Mouse (Mus musculus) heart, postnatal 36 days (tissue): Measurements from ENCODE around the gene Tmem164. TPM values are rescaled to one million over a fixed set of nuclear protein-coding genes. Genes with fewer than 3 reads are reported as not detected.

ENCODE experiments used
- DNase-seq, 2 experiments: peaks; one replicate each; pipeline ENCODE4 v3.0.0; 2021 to 2022
- intact Hi-C: fragments of 180-260 bp; cut with DNase I; formaldehyde crosslinking; loops from one replicate; pipeline ENCODE4 v1.15.1; 2025
- total RNA-seq, 2 experiments: library from RNA; stranded (reverse); gene quantifications; 2 replicates each; pipeline ENCODE4 v1.2.3; 2021

The Tmem164 gene
- total RNA-seq, 2 experiments from 2014 or later, result 21.7 to 36.4 TPM

DNA sequence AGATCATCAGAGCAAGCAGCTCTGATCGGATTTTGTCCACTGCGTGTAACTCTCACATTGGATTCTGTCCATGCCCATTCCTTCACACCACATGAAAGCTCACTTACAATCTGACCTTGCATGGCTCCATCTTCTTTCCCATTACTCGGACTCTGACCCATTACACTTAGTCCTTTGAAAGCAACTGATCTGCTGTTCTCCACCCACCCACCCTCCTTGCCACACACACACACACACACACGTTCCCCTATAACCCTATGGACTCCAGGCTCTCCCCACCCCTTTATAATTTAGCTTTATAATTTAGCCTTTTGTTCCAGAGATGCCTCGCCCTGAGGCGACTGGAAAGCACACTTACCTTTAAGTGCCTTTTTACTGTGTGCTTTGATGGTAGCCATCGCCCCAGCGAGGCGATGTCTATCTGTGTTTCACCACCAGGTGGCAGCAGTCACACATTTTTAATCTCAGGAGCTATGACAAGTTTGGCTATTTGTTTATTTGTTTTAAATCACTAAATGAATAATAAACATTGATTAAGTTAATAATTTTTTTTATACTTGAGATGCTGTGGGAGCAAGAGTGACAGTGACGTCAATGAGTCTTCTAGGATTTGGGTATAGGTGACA lies 137.0 kb downstream of the Tmem164 start:
- DNase-seq, result peak in 1 of 2 experiments; percentile 61
- intact Hi-C loops, result loop anchor here (1.0 to 2.0 kb wide), 3 partner anchors 233 to 627 kb away; no protein-coding TSS in a partner anchor

DNA sequence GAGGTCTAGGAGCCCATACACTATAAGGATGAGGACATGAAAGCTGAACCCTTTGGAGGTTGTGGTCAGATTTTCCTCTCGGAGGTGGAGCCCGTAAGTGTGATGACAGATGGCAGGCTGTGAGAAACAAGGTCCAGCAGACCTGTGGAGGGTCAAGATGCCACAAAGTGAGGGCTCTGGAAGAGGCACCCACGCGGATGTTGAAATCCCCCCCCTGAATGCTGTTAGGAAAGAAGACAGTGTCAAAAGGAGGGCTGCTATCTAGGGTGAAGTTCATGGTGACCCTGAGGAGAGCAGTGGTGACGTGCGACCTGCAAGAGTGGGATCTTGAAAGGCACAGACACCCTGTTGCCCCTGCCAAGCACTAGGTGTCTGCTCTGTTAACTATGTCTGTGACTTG lies 140.0 kb downstream of the Tmem164 start:
- intact Hi-C loops, result loop anchor here (5.0 kb wide), 1 partner anchor 146 kb away; the partner anchor contains the start of gene Ammecr1
- no peak for DNase-seq

GRCm38 (mm10) chrX:142821846-142822245 lies 140.6 kb downstream of the Tmem164 start:
- intact Hi-C loops, result loop anchor here (1.0 to 5.0 kb wide), 2 partner anchors 145 to 229 kb away; partner anchors contain the start of gene Ammecr1
- DNase-seq, result no peak

GRCm38 (mm10) chrX:142825309-142825708 lies 144.1 kb downstream of the Tmem164 start:
- DNase-seq, result no peak
- intact Hi-C loops, result no loop called here

DNA sequence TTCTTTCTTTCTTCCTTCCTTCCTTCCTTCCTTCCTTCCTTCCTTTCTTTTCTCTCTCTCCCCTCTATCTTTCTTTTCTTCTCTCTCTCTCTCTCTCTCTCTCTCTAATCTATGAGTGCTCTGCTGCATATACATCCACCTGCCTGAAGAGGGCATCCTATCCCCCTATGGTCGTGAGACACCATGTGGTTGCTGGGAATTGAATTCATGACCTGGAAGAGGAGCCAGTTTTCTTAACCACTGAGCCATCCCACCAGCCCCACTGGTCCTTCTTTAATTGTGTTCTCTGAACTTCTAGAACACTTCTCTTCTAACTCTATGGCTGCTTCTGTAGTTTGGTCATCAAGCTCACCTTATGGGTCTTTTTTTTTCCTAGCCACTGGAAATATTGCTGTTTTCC lies 146.4 kb downstream of the Tmem164 start:
- no peak for DNase-seq
- intact Hi-C loops, result no loop called here

DNA sequence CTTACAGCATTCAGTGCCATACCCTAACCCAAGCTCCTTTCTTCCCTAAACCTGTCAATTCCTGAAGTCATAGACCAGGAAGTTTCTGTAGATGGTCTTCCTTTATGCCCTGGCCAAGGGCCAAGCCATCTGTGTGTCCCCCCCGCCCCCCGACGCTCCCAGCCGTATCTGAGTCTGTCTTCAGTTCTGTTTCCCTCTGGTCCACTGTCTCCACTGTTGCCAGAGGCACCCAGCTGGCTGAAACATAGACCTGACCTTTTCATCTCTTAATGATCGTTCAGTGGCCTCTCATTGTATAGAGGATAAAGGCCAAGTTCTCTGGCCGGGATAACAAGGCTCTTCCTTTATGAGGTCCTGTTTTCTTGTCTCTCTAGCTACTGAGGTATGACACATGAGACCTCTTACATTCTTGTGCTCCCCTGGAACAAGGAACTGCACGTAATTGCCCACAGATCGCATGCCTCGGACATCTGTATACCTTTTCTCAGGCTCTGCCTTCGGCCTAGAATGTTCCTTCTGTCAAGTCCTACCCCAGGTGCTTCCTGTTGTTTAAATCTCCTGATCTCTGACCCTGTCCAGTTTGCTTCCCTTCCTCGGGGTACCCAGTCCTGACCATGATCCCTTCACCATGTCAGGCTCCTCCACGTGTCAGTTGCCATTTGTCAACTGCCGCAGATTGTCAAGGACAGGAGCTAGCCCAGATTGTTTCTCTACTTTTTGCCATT lies 147.1 kb downstream of the Tmem164 start:
- no peak for DNase-seq
- intact Hi-C loops, result no loop called here

- DNase-seq, result no peak
- intact Hi-C loops, result no loop called here
Observed at GRCm38 (mm10) chrX:142829267-142829666, 148.1 kb downstream of the Tmem164 start.

DNA sequence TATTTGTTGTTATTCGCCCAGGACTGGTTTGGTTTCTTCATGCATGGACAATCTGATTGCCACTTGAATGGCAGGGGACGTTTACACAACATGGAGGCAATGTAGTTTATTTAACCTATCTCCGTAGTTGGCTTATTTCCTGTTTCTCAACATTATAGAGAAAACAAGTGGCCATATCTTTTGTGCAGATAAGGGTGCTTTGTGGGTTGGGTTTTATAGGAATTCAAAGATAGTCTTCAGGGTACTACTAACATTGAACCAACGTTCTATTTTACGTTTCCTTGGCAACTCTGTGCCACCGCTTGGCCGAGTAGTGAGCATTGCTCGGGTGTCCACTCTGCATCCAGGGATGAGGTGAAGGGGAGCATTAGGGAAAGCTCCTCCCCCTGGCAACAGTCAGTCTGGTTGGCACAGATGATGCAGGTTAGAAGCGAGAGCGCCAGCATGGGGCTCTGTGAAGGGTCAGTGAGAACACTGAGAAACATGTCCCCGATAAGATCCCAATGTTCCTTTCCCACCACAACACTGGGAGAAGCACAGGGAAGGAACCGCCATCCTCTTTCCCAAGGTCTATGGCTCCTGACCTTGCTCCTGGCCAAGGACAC lies 148.8 kb downstream of the Tmem164 start:
- intact Hi-C loops, result no loop called here
- DNase-seq, result no peak

DNA sequence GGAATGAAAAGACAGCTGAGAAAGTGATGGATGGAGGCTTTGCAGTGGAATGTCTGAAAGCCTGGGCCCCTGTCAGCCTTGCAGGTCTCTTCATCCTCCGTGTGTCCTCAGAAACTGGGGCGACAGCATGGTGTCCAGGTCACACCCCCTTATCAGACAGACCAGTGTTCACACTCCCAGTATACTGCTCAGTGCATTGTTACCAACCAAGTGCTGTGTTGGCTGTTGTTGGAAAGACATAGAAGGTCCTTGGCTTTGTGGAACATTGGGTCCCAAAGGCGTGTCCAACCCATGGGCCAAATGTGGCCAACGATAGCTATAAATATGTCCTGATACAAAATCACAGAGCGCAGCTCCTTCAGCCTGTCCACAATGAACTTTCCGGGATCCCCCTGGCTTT lies 149.4 kb downstream of the Tmem164 start:
- intact Hi-C loops, result no loop called here
- no peak for DNase-seq

DNA sequence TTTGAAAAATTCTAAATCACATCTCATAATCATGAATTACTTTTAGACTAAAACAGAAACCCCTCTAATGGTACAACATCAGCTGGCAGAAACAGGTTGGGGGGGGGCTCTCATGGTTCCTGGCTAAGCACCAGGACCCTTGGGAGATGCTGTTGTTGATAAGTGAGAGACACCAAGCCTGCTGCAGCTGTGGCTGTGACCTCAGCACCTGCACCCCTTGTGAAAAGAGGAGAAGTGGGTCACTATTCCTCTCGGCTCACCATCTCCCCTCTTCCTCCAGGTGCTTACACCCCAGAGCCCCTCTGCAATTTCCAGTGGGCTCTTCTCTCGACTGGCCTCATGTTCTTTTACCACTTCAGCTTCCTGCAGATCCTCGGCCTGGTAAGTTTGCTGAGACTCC lies 151.0 kb downstream of the Tmem164 start:
- intact Hi-C loops, result no loop called here

GRCm38 (mm10) chrX:142833164-142833796 lies 152.1 kb downstream of the Tmem164 start:
- intact Hi-C loops, result no loop called here
- no peak for DNase-seq

More for the DNA sequence above, 151.0 kb downstream of the Tmem164 start:
- DNase-seq, result no peak

DNA sequence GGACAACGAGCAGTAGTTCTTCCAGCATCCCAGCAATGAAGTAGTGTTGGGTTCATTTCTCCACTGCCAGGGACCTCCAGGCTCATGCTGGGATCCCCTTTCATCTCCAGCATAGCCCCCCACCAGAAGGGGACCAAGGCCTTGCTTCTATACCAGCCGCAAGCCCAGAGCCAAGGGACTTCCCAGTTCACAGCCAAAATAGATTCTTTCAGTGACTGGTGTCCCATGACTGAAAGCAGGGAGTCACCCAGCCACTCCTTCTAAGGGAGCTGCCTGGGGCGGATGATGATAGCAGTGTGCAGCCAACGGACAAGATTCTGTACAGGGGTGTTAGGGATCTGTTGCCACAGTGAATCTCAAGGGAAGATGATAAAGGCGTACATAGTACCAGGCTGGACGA lies 153.6 kb downstream of the Tmem164 start:
- no peak for DNase-seq

DNA sequence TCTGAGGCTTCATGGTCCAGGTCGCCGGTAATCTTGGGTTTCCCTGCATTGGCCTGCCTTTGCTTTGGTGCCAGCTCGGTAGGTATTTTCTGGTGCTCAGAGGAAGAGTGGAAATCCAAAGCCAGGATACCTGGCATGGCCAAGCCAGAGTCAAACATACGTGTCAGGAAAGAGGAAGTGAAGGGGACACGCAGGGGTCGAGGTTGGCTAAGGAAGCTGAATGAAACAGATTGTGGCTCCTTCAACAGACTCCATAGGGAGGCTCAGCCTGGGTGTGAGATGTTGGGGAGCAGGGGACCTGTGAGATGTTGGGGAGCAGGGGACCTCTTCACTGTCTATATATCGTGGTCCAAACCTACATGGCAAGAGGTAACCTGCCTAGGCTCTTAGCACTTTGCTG lies 155.2 kb downstream of the Tmem164 start:
- no peak for DNase-seq
- intact Hi-C loops, result no loop called here

More for the DNA sequence above, 153.6 kb downstream of the Tmem164 start:
- intact Hi-C loops, result no loop called here

GRCm38 (mm10) chrX:142837316-142837715 lies 156.1 kb downstream of the Tmem164 start:
- DNase-seq, result no peak
- intact Hi-C loops, result no loop called here

- intact Hi-C loops, result no loop called here
- no peak for DNase-seq
Observed at GRCm38 (mm10) chrX:142838841-142839240, 157.6 kb downstream of the Tmem164 start.

- DNase-seq, result no peak
- intact Hi-C loops, result no loop called here
Observed at GRCm38 (mm10) chrX:142839411-142839810, 158.2 kb downstream of the Tmem164 start.

GRCm38 (mm10) chrX:142841916-142842315 lies 160.7 kb downstream of the Tmem164 start:
- DNase-seq, result no peak
- intact Hi-C loops, result no loop called here

GRCm38 (mm10) chrX:142846266-142846665 lies 165.1 kb downstream of the Tmem164 start:
- intact Hi-C loops, result no loop called here
- DNase-seq, result no peak

- intact Hi-C loops, result no loop called here
- no peak for DNase-seq
Observed at GRCm38 (mm10) chrX:142848032-142848431, 166.8 kb downstream of the Tmem164 start.

GRCm38 (mm10) chrX:142869844-142870243 lies 188.6 kb downstream of the Tmem164 start:
- DNase-seq, result no peak
- intact Hi-C loops, result no loop called here

GRCm38 (mm10) chrX:142882255-142882654 lies 201.0 kb downstream of the Tmem164 start:
- DNase-seq, result no peak
- intact Hi-C loops, result loop anchor here (5.0 kb wide), 1 partner anchor 85 kb away; the partner anchor contains the start of gene Ammecr1
